Mouse (Mus musculus) kidney, postnatal 0 days (tissue): ENCODE results near the gene Gm20909. TPM values are rescaled to one million over a fixed set of nuclear protein-coding genes. Genes with fewer than 3 reads are reported as not detected.
"Not testable (repeated sequence)": the region's sequence is repeated elsewhere in the genome, so short reads cannot be mapped to it uniquely, and the experiment has no call there.

Source experiments
- ATAC-seq: fragments of 200-750 bp; cut with Nextera tagmentation; replicated peaks from 2 replicates; pipeline ENCODE4 v1.8.0; 2017; ENCODE audit warnings: low read depth, moderate number of reproducible peaks, moderate TSS enrichment, moderate library complexity; ENCODE audit not compliant: low FRiP score
- DNase-seq: peaks from one replicate; pipeline ENCODE4 v3.0.0-alpha.2; 2016; ENCODE audit warnings: low spot score
- H3K27ac ChIP-seq: fragments of 300-500 bp; sonication (generic); 2 replicates; pipeline ENCODE4 v1.5.1; 2014; ENCODE audit warnings: mild to moderate bottlenecking
- H3K27me3 ChIP-seq: fragments of 300-500 bp; sonication (generic); 2 replicates; pipeline ENCODE4 v1.6.1; 2014; ENCODE audit warnings: low read length, mixed read lengths; ENCODE audit not compliant: insufficient read depth
- H3K36me3 ChIP-seq: fragments of 300-500 bp; sonication (generic); 2 replicates; pipeline ENCODE4 v1.6.1; 2014; ENCODE audit warnings: low read length, mixed read lengths; ENCODE audit not compliant: insufficient read depth
- H3K4me1 ChIP-seq: fragments of 300-500 bp; sonication (generic); replicated peaks from 2 replicates; pipeline ENCODE4 v1.6.1; 2014; ENCODE audit warnings: antibody characterized with exemption, low read length, mixed read lengths; ENCODE audit not compliant: insufficient read depth
- H3K4me2 ChIP-seq: fragments of 300-500 bp; sonication (generic); 2 replicates; pipeline ENCODE4 v1.6.1; 2014; ENCODE audit warnings: mild to moderate bottlenecking, low read length, moderate library complexity, mixed read lengths
- H3K4me3 ChIP-seq: fragments of 300-500 bp; sonication (generic); replicated peaks from 2 replicates; pipeline ENCODE4 v1.5.1; 2014; ENCODE audit warnings: low read depth, low read length
- H3K9ac ChIP-seq: fragments of 300-500 bp; sonication (generic); 2 replicates; pipeline ENCODE4 v1.6.1; 2014; ENCODE audit warnings: low read depth, low read length
- H3K9me3 ChIP-seq: fragments of 300-500 bp; sonication (generic); replicated peaks from 2 replicates; pipeline ENCODE4 v1.6.1; 2016; ENCODE audit warnings: low read length, inconsistent platforms, mixed read lengths
- WGBS: fragments of 180-500 bp; shearing (Covaris S2); extraction: QIAGEN DNeasy Blood & Tissue Kit; methylation state at CpG from one replicate; pipeline ENCODE4 v1.1.7; 2014; 5-methylcytosine and 5-hydroxymethylcytosine counted together
- polyA plus RNA-seq: library from polyadenylated mRNA; unstranded; fragments of >200 nt; fragmentation: Nextera tagmentation; extraction: Ambion mirVana; gene quantifications from 2 replicates; pipeline ENCODE4 v1.2.1, GENCODE M21; 2015

Gm20909 gene
- not detected in 2 replicates for polyA plus RNA-seq

- WGBS: no CpG with 5 or more reads among the region's 4 CpGs
- DNase-seq, H3K4me2 ChIP-seq, H3K9me3 ChIP-seq, H3K4me1 ChIP-seq, H3K4me3 ChIP-seq, H3K27ac ChIP-seq, H3K9ac ChIP-seq, H3K36me3 ChIP-seq, ATAC-seq, H3K27me3 ChIP-seq: not testable (repeated sequence)
Measured at GRCm38 (mm10) chrY:21164270-21164669, at the start of gene Gm20909. Gene Gm20909, plus strand, starts transcription at chrY:21164570.

Other genes with a start within 250 kb of the Gm20909 start
- not detected in 2 replicates for gene Gm29866, start 170.9 kb upstream of the Gm20909 start, polyA plus RNA-seq
- gene Gm20865, start 77.0 kb downstream of the Gm20909 start, polyA plus RNA-seq: not detected in 2 replicates